Mouse (Mus musculus): ENCODE data around the gene Gm7073. TPM values are rescaled to one million over a fixed set of nuclear protein-coding genes. Genes with fewer than 3 reads are reported as not detected.
A peak's percentile ranks its signal among the peaks of the same experiment; 100 is the strongest.

Gene Gm7073
- polyA plus RNA-seq, 1 experiment from 2014 or later = not detected

GRCm38 (mm10) chrX:60386852-60387251, 152.2 kb downstream of the Gm7073 start:
- Histone ChIP-seq H3K4me2 (replicated peaks; ENCODE audit: low read depth, low read length) (no peak overlapping the region), H3K27me3 (ENCODE audit: insufficient read depth, low read length) (no peaks in the 10 kb centered on the region)
- WGBS = 97% methylated on average over 1 of the region's 1 CpGs

More at GRCm38 (mm10) chrX:60386852-60387251, 152.2 kb downstream of the Gm7073 start:
- Histone ChIP-seq H3K4me1 (ENCODE audit: insufficient read depth, low read length) (no peaks in the 10 kb centered on the region), H3K27ac (ENCODE audit: low read length) (no peak overlapping the region), H3K4me3 (ENCODE audit: low read length) (no peak overlapping the region), H3K9ac (replicated peaks; ENCODE audit: low read length) (no peak overlapping the region), H3K36me3 (ENCODE audit: insufficient read depth, low read length) (no peaks in the 10 kb centered on the region), H3K9me3 (ENCODE audit: low read length) (no peaks in the 10 kb centered on the region)
- ATAC-seq (ENCODE audit: low FRiP score, low TSS enrichment) = no peak

MicroRNAs encoded within 50 kb of the gene (microRNA counts, 519-probe panel; counts per million panel counts)
- microRNA mmu-miR-505 = 2,462 counts per million, percentile 60 among the panel's probes with 10 or more counts

Small RNA genes within 50 kb of the gene (microRNA-seq; reads per million reads assigned to microRNA genes)
- gene Mir505 = 60.7 reads per million, percentile 50 among the genes with 10 or more reads in this experiment

Other genes starting within 250 kb of the Gm7073 start
- 7.9 and 9.9 TPM in 2 replicates for gene Atp11c, start 53.4 kb upstream of the Gm7073 start, polyA plus RNA-seq (2015; fragmentation: Nextera tagmentation; extraction: Ambion mirVana)

Measured in kidney, embryonic 16.5 days (tissue).